Mouse (Mus musculus): Measurements from ENCODE around the gene Ncor1.
"Not testable (repeated sequence)": the region's sequence is repeated elsewhere in the genome, so short reads cannot be mapped to it uniquely, and the experiment has no call there.

Gene Ncor1

DNA sequence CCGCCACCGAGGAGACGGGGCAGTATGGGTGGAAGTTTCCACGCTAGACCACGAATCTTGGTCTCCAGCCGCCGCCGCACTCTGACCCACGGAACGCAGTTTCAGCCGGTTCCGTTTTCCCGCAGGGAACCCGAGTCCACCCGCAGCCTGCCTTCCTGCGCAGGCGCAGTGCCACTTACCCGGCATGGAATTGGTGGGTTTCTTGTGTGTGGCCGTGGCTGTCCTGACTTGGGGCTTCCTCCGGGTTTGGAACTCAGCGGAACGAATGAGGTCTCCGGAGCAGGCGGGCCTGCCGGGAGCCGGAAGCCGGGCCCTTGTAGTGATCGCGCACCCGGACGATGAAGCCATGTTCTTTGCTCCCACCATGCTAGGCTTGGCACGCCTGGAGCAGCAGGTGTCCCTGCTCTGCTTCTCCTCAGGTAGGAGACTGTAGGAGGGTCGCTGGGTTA lies at the start of gene Ncor1, which contains the start of gene Pigl:
Ncor1 (minus strand) TSS at position 266 of the 449 bp plus-strand sequence.
Pigl (plus strand) TSS at position 185 of the 449 bp plus-strand sequence.
- peak; percentile 50 to 65 for DNase-seq (ENCODE audit: low read depth in 1 of 2, low spot score in 2 of 2)

DNA sequence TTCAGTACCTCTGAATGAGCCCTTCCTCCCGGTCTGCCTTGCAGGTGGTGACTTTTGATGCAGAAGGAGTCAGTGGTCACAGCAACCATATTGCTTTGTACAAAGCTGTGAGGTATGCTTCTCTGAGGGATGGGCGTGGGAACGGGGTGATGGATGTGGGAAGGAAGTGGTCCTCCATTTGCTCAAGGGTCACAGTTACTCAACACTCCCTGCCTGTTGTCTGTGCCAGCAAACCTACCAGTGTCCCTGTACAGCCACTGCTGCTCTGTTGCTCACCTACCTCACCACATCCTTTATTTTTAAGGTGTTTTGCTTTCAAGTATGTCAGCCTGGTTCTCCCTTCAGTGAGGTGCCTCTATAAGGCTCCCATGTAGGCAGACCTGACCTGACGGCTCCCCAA lies 49.3 kb upstream of the Ncor1 start:
- no peak for DNase-seq (ENCODE audit: low read depth in 1 of 2, low spot score in 2 of 2)

DNA sequence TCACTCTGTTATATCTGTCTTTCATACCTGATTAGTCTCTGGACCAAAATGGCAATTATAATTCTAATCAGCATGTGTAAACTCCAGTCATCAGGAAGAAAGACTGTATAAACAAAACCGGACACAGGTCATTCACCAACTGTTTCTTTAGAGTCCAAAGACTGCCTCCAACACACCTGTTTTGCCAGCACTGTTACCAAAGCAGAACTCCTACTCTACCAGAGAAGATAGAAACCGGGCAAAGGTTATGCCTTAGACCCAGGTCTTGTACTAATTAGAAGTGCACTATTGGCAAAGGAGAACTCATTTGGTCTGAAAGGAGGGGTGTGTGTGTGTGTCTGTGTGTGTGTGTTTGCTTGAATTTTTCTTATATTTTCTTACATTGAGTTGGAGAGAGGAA lies 42.2 kb upstream of the Ncor1 start:
- DNase-seq (ENCODE audit: low read depth in 1 of 2, low spot score in 2 of 2) = no peak

DNA sequence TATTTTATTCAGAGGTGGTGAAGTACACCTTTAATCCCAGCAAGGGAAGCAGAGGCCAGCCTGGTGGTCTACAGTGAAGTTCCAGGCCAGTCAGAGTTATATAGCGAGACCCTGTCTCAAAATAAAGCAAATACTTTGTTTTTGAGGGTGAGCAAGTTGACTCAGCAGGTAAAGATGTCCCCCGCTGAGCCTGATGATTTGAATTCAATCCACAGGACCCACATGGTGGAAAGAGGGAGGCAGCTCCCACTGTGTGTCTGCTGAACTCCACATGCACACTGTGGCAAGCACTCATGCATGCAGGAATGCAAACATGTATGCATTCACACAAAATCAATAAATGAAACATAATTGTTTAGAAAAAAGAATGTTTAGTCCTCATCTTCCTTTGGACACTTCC lies 40.5 kb upstream of the Ncor1 start:
- DNase-seq (ENCODE audit: low read depth in 1 of 2, low spot score in 2 of 2) = no peak

DNA sequence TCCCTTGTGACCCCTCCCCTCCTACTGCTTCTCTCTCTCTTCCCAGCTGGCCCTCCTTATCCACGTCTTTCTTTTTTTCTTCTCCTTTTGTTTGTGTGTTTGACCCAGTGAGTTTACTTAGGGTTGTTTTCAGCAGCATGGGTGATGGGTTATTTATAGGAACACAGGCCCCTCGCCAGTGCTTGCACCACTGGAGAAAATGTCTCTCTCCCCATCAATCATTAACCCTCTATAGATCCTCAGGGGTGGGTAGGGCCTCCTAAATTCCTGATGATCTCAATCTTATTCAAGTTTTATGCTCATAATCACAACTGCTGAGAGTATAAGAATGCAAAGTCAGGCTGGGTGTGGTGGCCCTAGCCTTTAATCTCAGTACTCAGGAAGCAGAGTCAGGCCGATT lies 38.8 kb upstream of the Ncor1 start:
- DNase-seq (ENCODE audit: low read depth in 1 of 2, low spot score in 2 of 2) = no peak

DNA sequence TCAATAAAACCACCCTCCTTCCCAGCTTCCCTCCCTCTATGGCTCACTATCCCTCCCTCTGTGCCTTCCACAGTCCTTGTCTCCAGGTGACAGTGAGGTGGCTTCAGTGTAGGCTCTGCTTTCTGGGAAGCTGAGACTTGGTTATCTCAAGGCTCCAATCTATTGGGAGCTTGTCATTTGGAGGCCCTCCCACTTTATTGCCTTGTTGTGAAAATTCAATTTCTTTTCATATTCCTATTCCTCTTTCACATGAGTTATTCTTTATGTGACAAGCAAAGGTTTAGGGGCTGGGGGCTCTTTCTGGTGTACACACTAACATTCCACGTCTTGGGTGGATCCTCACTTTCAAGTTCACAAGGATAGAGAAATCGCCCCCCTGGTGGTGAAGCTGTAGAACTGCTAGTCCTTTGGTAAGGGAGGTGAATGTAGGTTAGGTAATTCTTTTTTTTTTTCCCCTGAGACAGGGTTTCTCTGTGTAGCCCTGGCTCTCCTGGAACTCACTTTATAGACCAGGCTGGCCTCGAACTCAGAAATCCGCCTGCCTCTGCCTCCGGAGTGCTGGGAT lies 37.9 kb upstream of the Ncor1 start:
- no peak for DNase-seq (ENCODE audit: low read depth in 1 of 2, low spot score in 2 of 2)

DNA sequence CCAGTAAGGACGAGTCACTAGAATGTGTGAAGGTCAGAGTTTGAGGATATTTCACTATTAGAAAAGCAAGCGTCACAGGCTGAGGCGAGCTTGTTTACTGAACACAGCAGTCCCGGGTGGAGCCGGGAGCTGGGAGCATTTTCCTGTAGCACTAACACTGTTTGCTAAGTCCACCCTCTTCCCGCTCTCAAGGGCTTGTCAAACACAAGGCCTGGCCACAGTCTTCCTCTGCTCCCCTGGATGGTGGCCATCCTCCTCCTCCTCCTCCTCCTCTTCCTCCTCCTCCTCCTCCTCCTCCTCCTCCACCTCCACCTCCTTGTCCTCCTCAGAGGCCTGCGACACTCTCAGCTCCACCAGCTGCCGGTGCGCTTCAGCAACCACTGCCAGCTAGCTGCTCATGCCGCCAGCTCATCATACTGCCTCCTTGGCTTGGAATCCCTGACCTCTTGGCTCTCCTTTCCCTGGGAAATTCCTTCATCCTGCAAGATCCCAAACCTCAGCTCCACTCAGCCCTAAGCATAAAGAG lies 37.0 kb upstream of the Ncor1 start:
- DNase-seq (ENCODE audit: low read depth in 1 of 2, low spot score in 2 of 2) = no peak

DNA sequence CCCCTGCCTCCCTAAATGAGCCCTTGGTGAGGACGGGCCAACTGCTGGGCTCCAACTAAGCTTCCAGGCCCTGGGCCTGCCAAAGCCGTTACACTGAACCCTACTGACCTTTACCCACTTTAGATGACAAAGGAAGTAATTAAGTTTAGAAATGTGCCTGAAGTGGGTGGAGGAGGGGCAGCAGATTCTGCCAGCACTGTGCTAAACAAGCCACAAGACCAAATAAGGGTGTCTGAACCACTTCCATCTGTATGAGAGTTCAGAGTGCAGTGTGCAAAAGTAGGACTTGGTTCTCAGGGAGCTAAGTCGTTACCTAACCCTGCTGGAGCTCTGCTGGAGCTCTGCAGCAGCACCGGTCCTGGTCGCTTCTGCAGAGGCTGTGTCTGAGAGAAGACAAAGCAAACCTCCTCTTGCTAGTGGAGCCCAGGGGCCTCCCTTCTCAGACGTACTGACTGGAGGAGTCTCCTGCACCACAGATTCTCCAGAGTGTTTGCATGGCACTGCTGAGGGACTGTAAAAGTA lies 36.5 kb upstream of the Ncor1 start:
- DNase-seq (ENCODE audit: low read depth in 1 of 2, low spot score in 2 of 2) = peak; percentile 14 to 36

DNA sequence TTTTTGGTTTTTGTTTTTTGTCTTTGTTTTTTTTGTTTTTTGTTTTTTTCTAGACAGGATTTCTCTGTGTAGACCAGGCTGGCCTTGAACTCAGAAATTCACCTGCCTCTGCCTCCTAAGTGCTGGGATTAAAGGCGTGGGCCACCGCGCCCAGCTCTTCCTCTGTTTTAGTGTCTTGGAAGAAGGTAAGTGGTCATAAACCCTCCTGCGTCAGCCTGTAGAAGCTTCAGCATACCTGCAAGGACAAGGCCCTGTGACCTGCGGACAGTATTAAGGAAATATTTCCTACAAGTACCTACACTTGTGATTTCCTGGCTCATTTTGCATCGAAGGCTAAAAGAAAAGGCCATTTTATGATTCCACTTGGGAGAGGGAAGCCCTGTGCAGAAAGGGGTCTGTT lies 35.4 kb upstream of the Ncor1 start:
- DNase-seq (ENCODE audit: low read depth in 1 of 2, low spot score in 2 of 2) = no peak

DNA sequence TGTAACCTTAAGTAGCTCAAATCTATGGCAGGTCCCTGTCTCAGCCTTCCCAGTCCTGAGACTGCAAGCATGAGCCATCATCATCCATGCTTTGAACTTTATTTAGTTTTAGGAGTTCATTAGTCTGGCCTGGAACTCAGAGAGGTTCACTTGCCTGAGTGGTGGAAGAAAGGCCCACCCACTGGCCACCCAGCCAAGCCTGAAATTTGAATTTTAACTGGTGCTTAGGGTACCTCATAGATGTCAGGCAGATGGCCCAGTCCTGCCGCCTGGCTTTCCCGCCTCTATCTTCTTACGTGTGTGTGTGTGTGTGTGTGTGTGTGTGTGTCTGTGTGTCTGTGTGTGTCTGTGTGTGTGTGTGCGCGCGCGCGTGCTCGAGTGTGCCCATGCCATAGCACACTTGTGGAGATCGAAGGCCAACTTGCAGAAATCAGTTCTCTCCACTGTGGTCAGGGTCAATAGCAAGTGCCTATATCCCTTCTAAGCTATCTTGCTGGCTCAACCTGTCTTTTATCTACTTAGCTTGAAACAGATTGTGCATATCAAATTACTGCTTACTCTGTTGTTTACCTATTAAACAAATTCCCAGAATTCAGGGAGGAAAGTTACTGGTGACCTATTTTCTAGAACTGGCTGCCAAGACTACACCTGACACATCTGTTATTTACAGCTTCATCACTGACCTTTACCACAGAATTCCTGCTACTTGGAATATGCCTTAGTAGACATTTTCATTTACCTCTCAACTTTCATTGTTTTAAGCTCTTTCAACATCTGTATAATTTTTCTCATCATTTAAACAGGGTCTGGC lies 29.4 kb upstream of the Ncor1 start:
- no peak for DNase-seq (ENCODE audit: low read depth in 1 of 2, low spot score in 2 of 2)

DNA sequence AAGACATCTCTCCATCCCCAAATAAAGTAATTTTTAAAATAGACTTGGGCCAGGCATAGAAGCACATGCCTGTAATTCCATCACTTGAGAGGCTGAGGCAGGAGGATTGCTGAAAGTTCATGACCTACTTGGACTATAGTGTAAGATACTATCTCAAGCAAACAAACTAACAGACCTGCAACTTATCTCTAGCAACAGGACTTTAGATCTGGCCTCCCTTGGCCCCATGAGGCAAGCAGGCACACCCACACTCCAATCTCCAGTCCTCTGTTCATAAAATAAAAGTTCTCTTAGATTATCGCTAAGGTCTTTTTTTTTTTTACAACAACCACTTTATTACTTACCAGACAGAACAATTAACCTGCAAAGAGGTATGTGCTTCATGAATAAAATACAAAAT lies 28.6 kb upstream of the Ncor1 start:
- DNase-seq (ENCODE audit: low read depth in 1 of 2, low spot score in 2 of 2) = no peak

DNA sequence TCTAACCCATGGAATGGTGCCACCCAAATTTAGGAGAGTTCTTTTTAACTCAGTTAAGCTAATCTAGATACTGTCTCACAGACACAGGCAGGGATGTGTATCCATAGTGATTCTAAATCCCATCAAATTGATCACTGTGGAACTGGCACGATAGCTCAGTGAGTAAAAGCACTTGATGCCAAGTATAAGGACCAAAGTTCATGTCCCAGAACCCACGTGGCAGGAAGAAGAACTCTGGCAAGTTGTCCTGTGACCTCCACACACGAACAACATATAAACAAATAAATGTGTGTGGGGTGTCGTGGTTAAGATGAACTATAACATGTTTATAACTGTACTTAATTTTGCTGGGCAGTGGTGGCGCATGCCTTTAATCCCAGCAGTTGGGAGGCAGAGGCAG lies 21.2 kb upstream of the Ncor1 start:
- no peak for DNase-seq (ENCODE audit: low read depth in 1 of 2, low spot score in 2 of 2)

DNA sequence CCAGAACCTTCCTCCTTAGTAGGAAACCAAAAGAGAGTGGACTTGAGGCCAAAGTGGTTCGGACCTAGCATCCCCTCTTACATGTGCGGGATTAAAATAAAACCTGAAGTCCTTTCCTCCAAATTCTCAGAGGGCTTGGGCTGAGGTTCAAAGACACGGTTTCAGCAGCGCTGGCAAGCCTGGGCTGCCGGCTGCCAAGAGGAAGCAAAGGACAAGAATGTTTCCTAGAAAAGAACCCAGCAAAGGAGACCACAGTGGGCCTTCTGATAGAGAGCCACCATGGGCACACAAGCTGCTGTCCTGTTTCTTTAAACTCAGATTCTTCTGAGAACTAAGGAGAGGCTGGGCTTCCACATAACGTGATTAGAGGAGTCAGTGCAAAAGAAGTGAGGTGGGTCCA lies 20.6 kb upstream of the Ncor1 start:
- DNase-seq (ENCODE audit: low read depth in 1 of 2, low spot score in 2 of 2) = no peak

DNA sequence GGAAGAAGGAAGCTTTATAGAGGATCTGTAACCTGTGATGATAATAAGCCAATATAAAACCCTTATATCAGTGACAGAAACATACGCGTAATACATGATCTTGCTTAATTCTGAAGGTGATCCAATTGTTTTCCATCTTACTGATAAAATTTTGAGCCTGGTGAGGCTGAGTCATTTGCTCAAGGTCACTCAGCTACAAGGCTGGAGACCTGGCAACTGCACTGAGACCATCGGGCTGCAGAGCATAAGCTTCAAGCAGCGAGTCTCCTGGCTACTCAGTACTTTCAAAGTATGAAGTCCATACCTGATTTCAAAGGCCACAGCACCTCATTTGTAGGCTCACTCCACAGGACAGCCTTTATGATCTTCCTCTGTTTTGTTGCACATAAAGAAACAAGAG lies 17.8 kb upstream of the Ncor1 start:
- DNase-seq (ENCODE audit: low read depth in 1 of 2, low spot score in 2 of 2) = no peak

DNA sequence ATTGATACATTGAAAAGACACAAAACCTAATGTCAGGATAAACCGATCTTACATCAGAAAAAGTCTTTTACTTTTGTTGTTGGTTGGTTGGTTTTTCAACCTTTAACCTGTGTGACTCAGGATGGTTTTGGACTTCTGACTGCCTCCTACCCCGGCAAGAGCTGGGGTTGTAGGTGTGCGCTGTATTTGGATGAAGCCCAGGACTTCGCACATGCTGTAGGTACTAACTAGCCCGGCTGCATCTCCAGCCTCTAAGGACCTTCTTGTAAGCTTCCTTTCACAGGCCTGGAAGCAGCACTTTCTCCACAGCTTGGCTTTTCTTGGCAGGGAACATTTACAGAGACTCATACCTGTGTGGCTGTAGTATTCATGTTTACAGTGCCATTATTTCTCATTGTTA lies 15.2 kb upstream of the Ncor1 start:
- DNase-seq (ENCODE audit: low read depth in 1 of 2, low spot score in 2 of 2) = no peak

DNA sequence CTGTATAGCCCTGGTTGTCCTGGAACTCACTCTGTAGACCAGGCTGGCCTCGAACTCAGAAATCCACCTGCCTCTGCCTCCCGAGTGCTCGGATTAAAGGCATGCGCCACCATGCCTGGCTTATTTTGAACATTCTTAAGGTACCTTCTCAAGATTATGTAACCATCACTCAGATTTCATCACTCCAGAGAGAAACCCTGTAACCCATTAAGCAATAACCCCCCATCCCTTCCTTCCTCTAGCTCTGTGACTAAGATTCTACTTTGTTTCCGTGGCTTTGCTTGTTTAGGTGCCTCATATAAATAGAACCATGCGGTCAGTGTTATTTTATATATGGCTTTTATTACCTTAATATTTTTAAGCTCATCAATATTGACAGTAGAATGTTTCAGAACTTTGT lies 12.1 kb upstream of the Ncor1 start:
- DNase-seq (ENCODE audit: low read depth in 1 of 2, low spot score in 2 of 2) = no peak

DNA sequence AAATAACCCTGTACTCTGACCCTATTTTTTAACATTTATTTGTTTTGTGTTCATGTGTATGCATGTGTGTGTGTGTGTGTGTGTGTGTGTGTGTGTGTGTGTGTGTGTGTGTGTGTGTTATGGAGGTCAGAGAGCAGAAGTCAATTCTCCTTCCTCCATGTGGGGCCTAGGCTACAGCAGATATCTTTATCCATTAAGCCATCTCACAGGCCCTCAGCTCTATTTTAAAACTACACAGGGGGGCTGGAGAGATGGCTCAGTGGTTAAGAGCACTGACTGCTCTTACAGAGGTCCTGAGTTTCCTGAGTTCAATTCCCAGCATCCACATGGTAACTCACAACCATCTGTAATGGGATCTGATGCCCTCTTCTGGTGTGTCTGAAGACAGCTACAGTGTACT lies 8.9 kb upstream of the Ncor1 start:
- DNase-seq (ENCODE audit: low read depth in 1 of 2, low spot score in 2 of 2) = not testable (repeated sequence)

DNA sequence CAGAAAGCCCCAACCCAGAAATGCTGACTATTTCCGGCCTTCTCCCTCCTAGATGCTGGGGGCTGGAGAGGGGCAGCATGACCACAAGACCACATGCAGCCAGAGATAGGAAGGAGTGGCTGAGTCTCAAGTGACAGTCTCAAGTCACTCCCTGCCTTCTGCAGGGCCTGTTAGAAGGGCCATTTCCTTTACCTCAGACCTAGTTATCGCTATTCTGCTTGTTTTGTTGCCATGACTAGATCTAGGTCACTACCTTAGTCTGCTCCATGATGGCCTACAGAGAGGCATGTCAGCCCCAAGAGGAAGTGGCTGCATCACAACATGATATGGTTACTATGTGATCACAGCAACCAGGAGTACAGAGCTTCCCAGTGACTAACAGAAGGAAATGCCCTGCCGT lies 8.2 kb upstream of the Ncor1 start:
- peak; percentile 33 to 56 for DNase-seq (ENCODE audit: low read depth in 1 of 2, low spot score in 2 of 2)

DNA sequence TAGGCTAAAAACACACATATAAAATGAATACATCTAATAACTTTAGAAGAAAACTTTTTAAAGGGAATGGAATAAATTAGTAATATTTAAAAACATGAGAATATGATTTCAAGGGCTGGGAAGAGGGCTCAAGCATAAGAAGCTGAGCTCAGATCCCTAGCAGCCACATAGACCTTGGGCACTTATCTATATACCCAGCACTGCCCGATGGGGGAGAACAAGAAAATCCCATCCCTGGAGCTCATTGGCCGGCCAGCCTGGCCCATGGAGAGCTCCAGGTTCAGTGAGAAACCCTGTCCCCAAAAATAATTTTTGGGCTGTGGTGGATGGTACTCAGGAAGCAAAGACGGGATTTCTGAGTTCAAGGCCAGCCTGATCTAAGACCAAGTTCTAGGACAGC lies 7.5 kb upstream of the Ncor1 start:
- no peak for DNase-seq (ENCODE audit: low read depth in 1 of 2, low spot score in 2 of 2)

DNA sequence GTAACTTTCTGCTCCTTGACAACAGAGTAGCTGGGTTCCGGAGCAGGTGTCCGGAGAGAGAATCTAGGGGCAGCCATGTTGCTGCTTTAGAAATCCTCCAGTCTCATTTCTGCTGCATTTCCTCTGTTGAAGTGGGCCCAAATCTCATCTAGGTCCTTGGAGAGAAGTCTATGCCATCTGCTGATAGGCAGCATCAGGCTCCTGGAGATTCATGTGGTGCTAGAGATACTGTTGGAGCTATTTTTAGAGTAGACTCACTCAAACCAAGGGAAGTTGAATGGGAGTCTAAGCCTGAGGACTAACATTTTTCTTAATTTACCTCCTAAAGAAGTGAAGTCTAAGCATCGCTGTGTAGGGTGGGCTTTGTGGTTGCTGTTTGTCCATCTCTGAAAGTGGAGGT lies 6.4 kb upstream of the Ncor1 start:
- DNase-seq (ENCODE audit: low read depth in 1 of 2, low spot score in 2 of 2) = no peak

DNA sequence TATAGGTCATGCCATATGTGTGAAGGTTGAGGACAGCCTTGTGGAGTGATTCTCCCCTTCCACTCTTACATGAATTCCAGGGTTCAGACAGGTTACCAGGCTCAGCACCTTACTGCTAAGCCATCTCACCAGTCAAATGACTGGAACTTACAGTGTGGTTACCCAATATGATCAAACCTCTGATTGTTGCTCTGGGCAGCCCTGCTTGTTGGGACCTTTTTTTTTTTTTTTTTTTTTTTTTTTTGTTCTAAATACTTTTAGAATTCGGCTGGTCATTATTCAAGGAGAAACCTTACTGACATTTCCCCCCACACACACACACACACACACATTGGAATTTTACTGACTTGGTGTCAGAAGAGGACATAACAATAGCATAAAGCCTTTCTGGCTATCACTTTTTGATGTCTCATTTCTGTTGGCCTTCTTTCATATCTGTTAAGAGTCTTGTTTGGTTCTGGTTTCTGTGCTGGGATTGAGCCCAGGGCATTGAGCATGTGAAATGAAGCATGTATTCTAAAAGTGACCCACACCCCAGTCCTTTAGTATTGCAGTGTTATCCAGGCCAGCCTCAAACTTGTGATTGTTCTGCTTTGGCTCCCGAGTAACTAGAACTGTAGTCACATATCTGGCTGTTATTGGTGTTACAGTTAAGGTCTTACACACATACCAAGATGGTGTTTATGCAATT lies 5.0 kb upstream of the Ncor1 start:
- no peak for DNase-seq (ENCODE audit: low read depth in 1 of 2, low spot score in 2 of 2)

DNA sequence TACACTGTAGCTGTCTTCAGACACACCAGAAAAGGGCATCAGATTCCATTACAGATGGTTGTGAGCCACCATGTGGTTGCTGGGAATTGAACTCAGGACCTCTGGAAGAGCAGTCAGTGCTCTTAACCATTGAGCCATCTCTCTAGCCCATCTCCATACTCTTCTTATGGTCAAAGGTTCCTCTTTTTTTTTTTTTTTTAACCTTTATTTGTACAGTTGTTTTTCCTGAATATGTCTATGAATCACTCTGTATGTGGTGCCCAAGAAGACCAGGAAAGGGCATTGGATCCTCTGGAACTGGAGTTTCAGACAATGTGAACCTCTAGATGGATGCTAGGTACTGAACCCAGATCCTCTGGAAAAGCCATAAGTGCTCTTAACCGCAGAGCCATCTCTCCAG lies 4.2 kb upstream of the Ncor1 start:
- DNase-seq (ENCODE audit: low read depth in 1 of 2, low spot score in 2 of 2) = not testable (repeated sequence)

Data from monocyte, adult 2 months (primary cell).